Mouse (Mus musculus) spleen, adult 18-20 months (tissue): Measurements from ENCODE around the gene Slc38a9.
"Not testable (repeated sequence)": the region's sequence is repeated elsewhere in the genome, so short reads cannot be mapped to it uniquely, and the experiment has no call there.

Experiments
- DNase-seq, 2 experiments: peaks; one replicate each; pipeline ENCODE4 v3.0.0; 2022; ENCODE audit warnings: mixed read lengths in 2 of 2

The Slc38a9 gene

GRCm38 (mm10) chr13:112686155-112686554 lies 25.6 kb downstream of the Slc38a9 start:
- no peak for DNase-seq

DNA sequence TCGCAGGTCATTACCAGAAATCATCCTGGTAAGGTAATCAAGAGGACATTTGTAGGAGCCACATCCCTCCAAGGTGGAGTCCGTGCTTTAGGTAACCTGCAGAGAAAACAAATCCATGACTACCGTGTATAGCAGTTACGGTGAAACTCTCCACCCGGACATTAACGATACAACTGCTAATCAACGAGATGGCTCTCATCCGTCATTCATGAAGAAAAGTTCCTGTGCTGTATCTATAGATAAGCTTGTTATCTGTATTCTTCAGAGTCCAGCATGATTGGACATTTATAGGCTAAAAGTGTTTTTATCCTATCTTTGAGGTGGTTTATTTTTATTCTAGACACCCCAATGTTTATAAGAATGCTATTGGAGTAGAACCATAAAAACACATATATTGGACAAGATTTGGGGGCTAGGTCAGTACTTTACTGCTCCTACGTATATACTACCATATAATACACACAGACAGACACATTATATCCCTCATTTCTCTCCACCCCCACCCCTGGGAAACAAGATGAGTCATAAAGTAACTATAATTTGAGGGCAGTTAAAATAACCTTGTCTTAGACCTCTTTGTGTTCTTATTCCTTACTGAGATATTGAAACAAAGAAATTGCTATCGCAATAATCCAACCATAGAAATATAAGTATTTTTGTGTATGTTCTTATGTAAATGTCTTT lies 32.5 kb downstream of the Slc38a9 start:
- DNase-seq = no peak

DNA sequence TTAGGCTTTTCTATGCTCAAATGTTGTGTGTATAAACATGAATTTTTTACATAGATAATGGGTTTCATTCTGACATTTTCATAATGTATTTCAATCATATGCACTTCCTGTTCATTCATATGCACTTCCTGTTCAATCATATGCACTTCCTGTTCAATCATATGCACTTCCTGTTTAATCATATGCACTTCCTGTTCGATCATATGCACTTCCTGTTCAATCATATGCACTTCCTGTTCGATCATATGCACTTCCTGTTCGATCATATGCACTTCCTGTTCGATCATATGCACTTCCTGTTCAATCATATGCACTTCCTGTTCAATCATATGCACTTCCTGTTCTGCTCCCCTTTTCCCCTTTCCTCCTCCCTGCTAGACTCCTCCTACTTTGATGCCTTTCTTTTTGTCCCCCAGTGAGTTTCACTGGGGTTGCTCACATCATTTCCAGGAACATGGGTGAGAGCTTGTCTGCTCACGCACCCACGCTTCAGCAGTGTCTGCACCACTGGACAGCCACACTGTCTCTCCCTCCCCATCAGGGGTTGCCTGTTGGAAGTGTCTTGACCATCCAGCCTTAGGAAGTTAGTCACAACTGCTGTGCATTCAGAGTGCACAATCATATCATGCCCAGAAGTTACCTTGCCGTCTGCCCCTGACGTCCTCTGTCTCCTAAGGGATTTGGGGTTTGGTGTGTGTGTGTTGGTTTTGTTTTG lies 35.1 kb downstream of the Slc38a9 start:
- DNase-seq = no peak

- no peak for DNase-seq
Measured at GRCm38 (mm10) chr13:112701256-112701655, 40.7 kb downstream of the Slc38a9 start.

DNA sequence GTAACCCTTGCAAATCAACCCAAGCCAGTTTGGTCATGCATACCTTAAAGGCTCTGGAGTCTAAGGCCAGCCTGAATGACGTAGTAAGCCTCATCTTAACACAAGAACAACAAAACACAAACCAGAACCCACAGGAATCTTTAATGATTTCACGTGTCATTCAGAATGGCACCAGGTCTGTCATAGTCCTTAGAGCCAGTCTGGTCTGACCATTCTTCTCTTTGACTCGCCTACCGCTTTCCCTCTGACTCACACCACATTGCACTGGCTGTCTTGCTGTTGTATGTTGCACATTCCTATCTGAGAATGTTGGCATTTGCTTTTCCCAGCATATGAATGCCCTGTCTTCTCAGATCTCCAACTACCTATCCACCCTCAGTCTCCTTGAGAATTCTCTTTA lies 45.8 kb downstream of the Slc38a9 start:
- no peak for DNase-seq

- no peak for DNase-seq
Measured at GRCm38 (mm10) chr13:112720078-112720736, 59.7 kb downstream of the Slc38a9 start.

GRCm38 (mm10) chr13:112721946-112722729 lies 61.6 kb downstream of the Slc38a9 start:
- no peak for DNase-seq

- DNase-seq = not testable (repeated sequence)
Measured at GRCm38 (mm10) chr13:112724260-112724659, 63.7 kb downstream of the Slc38a9 start.

- DNase-seq = no peak
Measured at GRCm38 (mm10) chr13:112726002-112726401, 65.5 kb downstream of the Slc38a9 start.

- DNase-seq = no peak
Measured at GRCm38 (mm10) chr13:112733311-112733710, 72.8 kb downstream of the Slc38a9 start.

DNA sequence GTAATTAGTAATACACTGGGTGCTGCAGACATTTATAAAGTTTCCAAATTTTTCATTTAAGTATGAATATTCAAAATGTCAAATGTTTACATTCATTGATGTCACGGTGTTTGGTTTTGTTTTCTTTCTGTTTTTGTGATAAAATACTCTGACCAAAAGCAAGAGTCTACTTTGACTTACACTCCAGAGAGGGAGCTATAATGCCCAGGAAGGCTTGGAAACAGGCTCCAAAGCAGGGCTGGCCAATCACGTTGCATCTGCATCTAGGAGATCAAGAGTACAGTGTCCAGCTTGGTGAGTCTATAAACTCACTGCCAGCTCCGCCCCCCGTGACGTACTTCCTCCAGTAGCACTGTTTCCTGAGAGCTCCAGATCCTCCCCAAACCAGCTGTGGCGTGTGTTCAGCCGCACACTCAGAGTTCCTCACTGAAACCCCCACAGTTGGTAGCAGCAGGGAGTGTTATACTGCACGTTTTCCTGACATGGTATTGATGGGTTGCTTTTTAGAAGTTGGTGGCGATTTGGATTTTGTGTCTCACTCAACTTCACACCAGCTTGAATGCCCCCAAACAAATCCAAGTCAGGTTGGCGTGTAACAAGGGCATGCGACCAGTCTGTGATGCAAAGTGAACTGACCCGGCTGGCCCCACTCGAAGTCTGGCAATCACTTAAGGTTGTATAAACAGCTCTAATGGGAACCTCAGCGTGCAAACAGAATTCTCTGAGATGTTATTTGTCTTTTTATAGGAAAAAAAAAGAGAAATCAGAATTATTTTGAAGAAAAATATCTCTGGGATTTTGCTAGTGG lies 74.6 kb downstream of the Slc38a9 start:
- peak in 1 of 2 experiments; percentile 26 for DNase-seq

- DNase-seq = no peak
Measured at GRCm38 (mm10) chr13:112736407-112736806, 75.9 kb downstream of the Slc38a9 start.

GRCm38 (mm10) chr13:112737110-112737509 lies 76.6 kb downstream of the Slc38a9 start:
- DNase-seq = no peak

GRCm38 (mm10) chr13:112738005-112738404 lies 77.5 kb downstream of the Slc38a9 start:
- no peak for DNase-seq

DNA sequence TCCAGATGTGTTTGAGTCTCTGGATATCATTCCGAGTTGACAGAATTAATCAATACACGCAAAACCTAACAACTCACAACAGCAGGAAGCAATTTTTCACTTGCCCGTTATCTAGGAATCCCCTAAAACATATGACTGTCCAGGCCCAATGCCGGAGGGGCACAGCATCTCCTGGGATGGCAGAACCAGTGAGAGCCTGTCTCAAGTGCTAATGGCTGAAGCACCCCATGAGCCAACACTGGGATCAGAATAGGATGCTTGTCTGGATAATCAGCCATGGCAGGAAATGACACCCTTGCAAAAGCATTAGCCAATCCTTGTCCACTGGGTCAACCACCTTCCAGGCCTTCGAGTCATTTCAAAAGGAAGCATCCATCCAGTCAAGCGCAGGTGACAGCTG lies 79.5 kb downstream of the Slc38a9 start:
- DNase-seq = no peak

GRCm38 (mm10) chr13:112742076-112742830 lies 81.7 kb downstream of the Slc38a9 start:
- no peak for DNase-seq

- no peak for DNase-seq
Measured at GRCm38 (mm10) chr13:112743647-112744046, 83.1 kb downstream of the Slc38a9 start.

GRCm38 (mm10) chr13:112744061-112744849 lies 83.7 kb downstream of the Slc38a9 start:
- DNase-seq = no peak

GRCm38 (mm10) chr13:112745936-112746694 lies 85.6 kb downstream of the Slc38a9 start:
- DNase-seq = no peak

GRCm38 (mm10) chr13:112746695-112747055 lies 86.1 kb downstream of the Slc38a9 start:
- DNase-seq = no peak
